Mouse (Mus musculus) CH12.LX (cell line): ENCODE results near the gene Zfhx3. TPM values are rescaled to one million over a fixed set of nuclear protein-coding genes. Genes with fewer than 3 reads are reported as not detected.

Source experiments
- DNase-seq: peaks from one replicate; pipeline ENCODE4 v3.0.0-alpha.2; 2013; ENCODE audit errors: extremely low read depth
- H3K27ac ChIP-seq: 2 replicates; pipeline ENCODE4 v1.5.1; 2012; ENCODE audit warnings: low read depth, mild to moderate bottlenecking, control low read depth, moderate library complexity; ENCODE audit not compliant: insufficient read depth
- H3K27me3 ChIP-seq: replicated peaks from 2 replicates; pipeline ENCODE3; 2012; ENCODE audit warnings: inconsistent platforms
- H3K36me3 ChIP-seq, 2 experiments: replicated peaks in 1 of 2; 2 replicates each; pipeline versions ENCODE3 to v1.6.1; 2012; ENCODE audit warnings: inconsistent platforms in 1 of 2, low read length in 1 of 2, mild to moderate bottlenecking in 1 of 2, mixed read lengths in 1 of 2, moderate library complexity in 1 of 2; ENCODE audit not compliant: control insufficient read depth in 1 of 2, insufficient read depth in 1 of 2
- H3K4me1 ChIP-seq, 2 experiments: 2 replicates each; pipeline ENCODE4 v1.6.1; 2012; ENCODE audit warnings: inconsistent platforms in 1 of 2, moderate library complexity in 1 of 2; ENCODE audit not compliant: insufficient read depth in 2 of 2, control insufficient read depth in 1 of 2
- H3K4me2 ChIP-seq: 2 replicates; pipeline ENCODE4 v1.6.1; 2012; ENCODE audit warnings: low read depth, mild to moderate bottlenecking, control low read depth; ENCODE audit not compliant: poor library complexity, insufficient read depth, severe bottlenecking
- H3K4me3 ChIP-seq, 3 experiments: fragments of 150-350 bp in 1 of 3; sonication (generic) in 1 of 3; replicated peaks in 1 of 3; 2 replicates each; pipeline versions ENCODE3 to v1.5.1; 2011 to 2012; ENCODE audit warnings: low read depth in 2 of 3, low read length in 2 of 3, mild to moderate bottlenecking in 2 of 3, moderate library complexity in 2 of 3, control low read depth in 1 of 3, improper control_type of control experiment in 1 of 3, inconsistent platforms in 1 of 3, mixed read lengths in 1 of 3; ENCODE audit not compliant: poor library complexity in 1 of 3
- H3K79me2 ChIP-seq: replicated peaks from 2 replicates; pipeline ENCODE4 v1.6.1; 2012; ENCODE audit warnings: mild to moderate bottlenecking, moderate library complexity; ENCODE audit not compliant: control insufficient read depth, poor library complexity, insufficient read depth, severe bottlenecking; ENCODE audit errors: extremely low read depth
- H3K9ac ChIP-seq: 2 replicates; pipeline ENCODE4 v1.6.1; 2012; ENCODE audit warnings: low read depth, mild to moderate bottlenecking, control low read depth, moderate library complexity; ENCODE audit not compliant: insufficient read depth
- H3K9me3 ChIP-seq: replicated peaks from 2 replicates; pipeline ENCODE3; 2012; ENCODE audit warnings: low read length, inconsistent platforms, mixed read lengths
- BHLHE40 ChIP-seq: IDR thresholded peaks from 2 replicates; pipeline ENCODE4 v1.6.1; 2011; ENCODE audit warnings: mild to moderate bottlenecking, low read depth, low read length, improper control_type of control experiment
- CHD1 ChIP-seq: IDR thresholded peaks from 2 replicates; pipeline ENCODE4 v1.6.1; 2012; ENCODE audit warnings: low read depth, low read length, improper control_type of control experiment, inconsistent platforms
- E2F4 ChIP-seq: IDR thresholded peaks from 2 replicates; pipeline ENCODE4 v1.6.1; 2011; ENCODE audit warnings: low read depth, low read length, improper control_type of control experiment; ENCODE audit not compliant: insufficient replicate concordance
- ELF1 ChIP-seq: IDR thresholded peaks from 2 replicates; pipeline ENCODE4 v1.6.1; 2014; ENCODE audit warnings: low read depth, mild to moderate bottlenecking, inconsistent platforms, low read length, improper control_type of control experiment
- ETS1 ChIP-seq: conservative IDR thresholded peaks from 2 replicates; pipeline ENCODE4 v1.6.1; 2012; ENCODE audit warnings: low read depth, mild to moderate bottlenecking, inconsistent platforms, low read length, improper control_type of control experiment, moderate library complexity
- HCFC1 ChIP-seq: IDR thresholded peaks from 2 replicates; pipeline ENCODE4 v1.6.1; 2012; ENCODE audit warnings: low read depth, mild to moderate bottlenecking, inconsistent platforms, low read length, improper control_type of control experiment
- IRF4 ChIP-seq: IDR thresholded peaks from 2 replicates; pipeline ENCODE4 v1.6.1; 2014; ENCODE audit warnings: low read depth, mild to moderate bottlenecking, inconsistent platforms, low read length, improper control_type of control experiment
- JUN ChIP-seq: IDR thresholded peaks from 2 replicates; pipeline ENCODE4 v1.6.1; 2011; ENCODE audit warnings: low read depth, mild to moderate bottlenecking, low read length, improper control_type of control experiment, moderate library complexity; ENCODE audit not compliant: insufficient read depth
- KAT2A ChIP-seq: IDR thresholded peaks from 2 replicates; pipeline ENCODE4 v1.6.1; 2012; ENCODE audit warnings: low read length, improper control_type of control experiment, inconsistent platforms; ENCODE audit not compliant: insufficient replicate concordance
- MAFK ChIP-seq: IDR thresholded peaks from 2 replicates; pipeline ENCODE4 v1.6.1; 2011; ENCODE audit warnings: low read length, improper control_type of control experiment; ENCODE audit not compliant: insufficient replicate concordance
- MAZ ChIP-seq: IDR thresholded peaks from 2 replicates; pipeline ENCODE4 v1.6.1; 2012; ENCODE audit warnings: low read depth, mild to moderate bottlenecking, inconsistent platforms, low read length, improper control_type of control experiment, moderate library complexity
- MYC ChIP-seq: IDR thresholded peaks from 2 replicates; pipeline ENCODE4 v1.6.1; 2011; ENCODE audit warnings: low read depth, mild to moderate bottlenecking, improper control_type of control experiment, low read length
- NELFE ChIP-seq: IDR thresholded peaks from 2 replicates; pipeline ENCODE4 v1.6.1; 2011; ENCODE audit warnings: low read depth, low read length, improper control_type of control experiment
- NRF1 ChIP-seq: IDR thresholded peaks from 2 replicates; pipeline ENCODE4 v1.6.1; 2014; ENCODE audit warnings: low read depth, mild to moderate bottlenecking, inconsistent platforms, low read length, improper control_type of control experiment, moderate library complexity
- PAX5 ChIP-seq: IDR thresholded peaks from 2 replicates; pipeline ENCODE4 v1.6.1; 2012; ENCODE audit warnings: low read length, inconsistent platforms, mixed read lengths
- POLR2A ChIP-seq: IDR thresholded peaks from 2 replicates; pipeline ENCODE4 v1.6.1; 2011; ENCODE audit warnings: low read depth, mild to moderate bottlenecking, improper control_type of control experiment, low read length
- RAD21 ChIP-seq: IDR thresholded peaks from 2 replicates; pipeline ENCODE4 v1.6.1; 2011; ENCODE audit warnings: low read depth, mild to moderate bottlenecking, low read length, improper control_type of control experiment, moderate library complexity
- RCOR1 ChIP-seq: conservative IDR thresholded peaks from 2 replicates; pipeline ENCODE4 v1.6.1; 2012; ENCODE audit warnings: low read depth, mild to moderate bottlenecking, inconsistent platforms, low read length, improper control_type of control experiment
- SIN3A ChIP-seq: IDR thresholded peaks from 2 replicates; pipeline ENCODE4 v1.6.1; 2012; ENCODE audit warnings: low read length, improper control_type of control experiment, inconsistent platforms
- TCF12 ChIP-seq: IDR thresholded peaks from 2 replicates; pipeline ENCODE4 v1.6.1; 2014; ENCODE audit warnings: low read depth, mild to moderate bottlenecking, inconsistent platforms, low read length, improper control_type of control experiment
- UBTF ChIP-seq: IDR thresholded peaks from 2 replicates; pipeline ENCODE4 v1.6.1; 2012; ENCODE audit warnings: low read depth, mild to moderate bottlenecking, inconsistent platforms, low read length, improper control_type of control experiment, moderate library complexity
- USF2 ChIP-seq: conservative IDR thresholded peaks from 2 replicates; pipeline ENCODE4 v1.6.1; 2011; ENCODE audit warnings: low read depth, low read length, improper control_type of control experiment
- ZC3H11A ChIP-seq: IDR thresholded peaks from 2 replicates; pipeline ENCODE4 v1.6.1; 2012; ENCODE audit warnings: low read depth, mild to moderate bottlenecking, inconsistent platforms, low read length, improper control_type of control experiment
- ZNF384 ChIP-seq: IDR thresholded peaks from 2 replicates; pipeline ENCODE4 v1.6.1; 2012; ENCODE audit warnings: low read depth, low read length, improper control_type of control experiment, inconsistent platforms
- dilution Hi-C: fragments of 300-500 bp; cut with MboI; formaldehyde crosslinking; loops from 2 replicates; pipeline ENCODE4 v1.14.3; 2020; ENCODE audit warnings: low sequenced_read_pairs; ENCODE audit not compliant: extremely low pct_unique_long_range_greater_than_20kb, extremely low pct_ligation_motif_present
- in situ Hi-C: fragments of 300-500 bp; cut with MboI; formaldehyde crosslinking; loops from 3 replicates; pipeline ENCODE4 v1.14.3; 2019; ENCODE audit warnings: low sequenced_read_pairs, low pct_ligation_motif_present, low pct_unique_long_range_greater_than_20kb, mixed read lengths
- polyA plus RNA-seq: library from polyadenylated mRNA; unstranded; fragments of >175 nt; gene quantifications from 2 replicates; pipeline ENCODE4 v1.2.1, GENCODE M21; 2012; ENCODE audit warnings: low read depth; ENCODE audit not compliant: insufficient read length
- total RNA-seq, 2 experiments: library from RNA; depleted of rRNA; stranded (reverse); fragments of 300-350 nt in 1 of 2; fragments of >200 nt in 1 of 2; gene quantifications; 2 replicates each; pipeline ENCODE4 v1.2.3; 2012 to 2014

The Zfhx3 gene
- total and polyA plus RNA-seq, 3 experiments, result 0.05 to 0.76 (median 0.68) TPM

- H3K4me3 ChIP-seq, result no peak overlapping the region
- H3K27ac ChIP-seq, result no peak overlapping the region
- peaks cover 2% of the 10 kb centered on the region for H3K27me3 ChIP-seq
- no peak overlapping the region for H3K9ac ChIP-seq
- H3K36me3 ChIP-seq, result no peaks in the 10 kb centered on the region
- no peaks in the 10 kb centered on the region for H3K79me2 ChIP-seq
- peaks cover 0 to 3% of the 10 kb centered on the region in 2 experiments; a peak in 1 of 4 replicates for H3K4me1 ChIP-seq
- dilution Hi-C loops, result no loop called here
- in situ Hi-C loops, result no loop called here
- TF ChIP-seq JUN (no peak), ETS1 (no peak), CHD1 (no peak), MAFK (no peak), NELFE (no peak), RCOR1 (no peak), BHLHE40 (no peak), ZNF384 (no peak), TCF12 (no peak), MYC (no peak), KAT2A (no peak), UBTF (no peak)
- no peaks in the 10 kb centered on the region for H3K9me3 ChIP-seq
- H3K4me2 ChIP-seq, result no peak overlapping the region
- no peak for DNase-seq
Measured at GRCm38 (mm10) chr8:108742465-108742864, 800.0 kb downstream of the Zfhx3 start.

- peaks cover 2 to 3% of the 10 kb centered on the region in 2 experiments; a peak in 2 of 4 replicates for H3K4me1 ChIP-seq
- in situ Hi-C loops, result no loop called here
- no peaks in the 10 kb centered on the region for H3K79me2 ChIP-seq
- H3K36me3 ChIP-seq, result no peaks in the 10 kb centered on the region
- no peak overlapping the region for H3K4me3 ChIP-seq
- no peaks in the 10 kb centered on the region for H3K9me3 ChIP-seq
- dilution Hi-C loops, result no loop called here
- DNase-seq, result no peak
- H3K9ac ChIP-seq, result no peak overlapping the region
- no peak overlapping the region for H3K4me2 ChIP-seq
- H3K27ac ChIP-seq, result no peak overlapping the region
- TF ChIP-seq ELF1, result no peak
- no peak for TF ChIP-seq USF2
- no peak for TF ChIP-seq E2F4
- TF ChIP-seq HCFC1, result no peak
- TF ChIP-seq ETS1, result no peak
- no peak for TF ChIP-seq ZC3H11A
- no peak for TF ChIP-seq NRF1
- TF ChIP-seq CHD1, result no peak
- TF ChIP-seq IRF4, result no peak
- no peak for TF ChIP-seq TCF12
- TF ChIP-seq RAD21, result no peak
- no peak for TF ChIP-seq PAX5
- TF ChIP-seq POLR2A, result no peak
- TF ChIP-seq SIN3A, result no peak
- TF ChIP-seq MAZ, result no peak
- TF ChIP-seq, all 38 proteins: peak for 0
- peaks cover 2% of the 10 kb centered on the region for H3K27me3 ChIP-seq
Measured at GRCm38 (mm10) chr8:108743238-108743637, 800.8 kb downstream of the Zfhx3 start.
